Mouse (Mus musculus) small intestine, adult 2 months (tissue): Measurements from ENCODE around the gene Adipor1.

ENCODE experiments used
- CTCF ChIP-seq: fragments of 200-500 bp; IDR thresholded peaks from 2 replicates; pipeline ENCODE4 v1.5.1; 2012; ENCODE audit warnings: low read depth, mild to moderate bottlenecking, control low read depth, inconsistent platforms, low read length, moderate library complexity, mixed read lengths; ENCODE audit not compliant: insufficient replicate concordance, insufficient read length; ENCODE audit errors: extremely low read depth
- POLR2A ChIP-seq: fragments of 200-500 bp; IDR thresholded peaks from 2 replicates; pipeline ENCODE4 v1.6.1; 2012; ENCODE audit warnings: low read depth, mild to moderate bottlenecking, control low read depth, inconsistent platforms, low read length, moderate library complexity

DNA sequence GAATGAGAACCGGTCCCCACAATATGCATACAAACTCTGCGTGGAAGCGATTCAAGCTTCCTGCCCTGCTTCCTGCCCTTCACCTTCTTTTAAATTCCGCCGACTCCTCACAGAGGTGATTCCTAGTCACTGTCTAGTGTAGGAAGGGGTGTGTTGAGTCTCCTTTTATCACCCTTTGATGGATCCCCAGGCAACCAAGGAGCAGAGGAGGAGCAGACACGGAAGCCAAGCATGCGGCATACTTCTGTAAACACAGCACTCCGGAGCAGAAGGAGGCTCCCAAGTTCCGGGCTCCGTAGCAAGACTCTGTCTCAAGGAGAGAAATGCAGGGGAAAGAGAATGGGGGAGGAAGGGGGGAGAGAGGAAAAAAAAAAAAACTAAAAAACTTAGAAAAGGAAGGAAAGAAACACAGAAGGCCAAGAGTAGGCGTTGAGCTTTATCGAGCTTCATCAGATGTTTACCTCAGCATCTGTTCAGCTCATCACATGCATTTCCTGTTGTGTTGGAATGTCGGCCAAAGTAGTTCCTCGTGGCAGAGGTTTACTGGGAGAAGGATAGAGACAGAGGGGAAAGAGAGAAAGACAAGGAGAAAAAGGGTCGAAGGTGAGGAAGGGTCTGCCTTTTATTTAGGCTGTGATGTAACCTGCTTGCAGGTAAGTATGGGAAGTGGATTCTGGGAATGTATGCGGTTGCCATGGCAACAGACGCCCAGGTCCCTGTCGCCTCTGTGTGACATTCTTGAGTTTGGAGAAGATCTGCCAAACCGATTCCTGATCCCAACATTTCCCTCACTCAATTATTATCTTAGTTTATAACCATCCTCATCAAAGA lies 33.2 kb upstream of the Adipor1 start:
- TF ChIP-seq POLR2A, result no peak
- no peak for TF ChIP-seq CTCF
